In the genomic region with DNA sequence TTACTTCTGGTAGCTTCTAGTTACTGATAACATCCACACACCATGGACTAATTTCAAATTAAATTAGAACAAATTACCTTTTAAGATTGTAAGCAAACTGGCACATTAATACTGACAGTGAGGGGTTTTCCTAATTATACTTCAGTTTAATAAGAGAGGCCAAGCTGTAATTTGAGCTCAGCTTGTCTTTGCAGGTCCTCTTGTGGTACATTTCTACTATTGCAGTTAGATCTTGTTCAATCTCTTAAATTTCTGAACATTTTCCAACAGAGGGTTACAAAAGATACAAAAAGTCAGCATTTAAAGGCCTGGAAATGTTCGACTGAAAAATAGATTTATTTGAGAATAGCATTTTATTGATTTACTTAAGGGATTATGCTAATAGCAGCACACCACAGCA, we compare ENCODE assay signal across 27 mouse cellular contexts. TPM values are rescaled to one million over a fixed set of nuclear protein-coding genes. Genes with fewer than 3 reads are reported as not detected.
DNase-seq lines count a peak whose midpoint lies in the region; ATAC-seq and TF ChIP-seq lines count a peak whose summit lies in the region.
"Had no signal": no experiment of that assay in that cellular context is flagged by ENCODE, and none has a peak within 500 bp of the region (broad histone marks: within the 10 kb centered on the region; RNA-seq: fewer than 3 reads in every experiment).

No protein-coding gene starts in this region.

- H3K4me1 ChIP-seq in kidney, postnatal 0 days (replicated peaks; ENCODE audit: insufficient read depth, low read length), result no peaks in the 10 kb centered on the region
- H3K4me1 ChIP-seq in kidney, embryonic 15.5 days, result no peaks in the 10 kb centered on the region
- H3K4me1 ChIP-seq in lung, embryonic 14.5 days (ENCODE audit: insufficient read depth), result no peaks in the 10 kb centered on the region
- H3K4me1 ChIP-seq in lung, adult 2 months (ENCODE audit: control insufficient read depth, insufficient read depth, low read length), result no peaks in the 10 kb centered on the region
- H3K4me1 ChIP-seq: embryonic facial prominence, embryonic 12.5 days; embryonic facial prominence, embryonic 15.5 days; heart, embryonic 12.5 days; heart, embryonic 15.5 days; hindbrain, embryonic 12.5 days; hindbrain, embryonic 15.5 days; intestine, embryonic 15.5 days had no signal

- H3K4me3 ChIP-seq in kidney, postnatal 0 days (replicated peaks; ENCODE audit: low read depth, low read length), result no peak overlapping the region
- no peak overlapping the region for H3K4me3 ChIP-seq in kidney, embryonic 15.5 days (replicated peaks)
- H3K4me3 ChIP-seq in lung, embryonic 14.5 days (ENCODE audit: low read depth, low read length), result no peak overlapping the region
- H3K4me3 ChIP-seq in lung, adult 2 months (replicated peaks; ENCODE audit: extremely low read depth, low read depth, low read length), result no peak overlapping the region
- H3K4me3 ChIP-seq: embryonic facial prominence, embryonic 12.5 days; embryonic facial prominence, embryonic 15.5 days; forebrain, embryonic 15.5 days; gastrocnemius, adult 2 months; heart, embryonic 12.5 days; heart, embryonic 15.5 days; hindbrain, embryonic 12.5 days; hindbrain, embryonic 15.5 days; intestine, embryonic 15.5 days had no signal

- no peaks in the 10 kb centered on the region for H3K36me3 ChIP-seq in kidney, postnatal 0 days (ENCODE audit: insufficient read depth, low read length)
- no peaks in the 10 kb centered on the region for H3K36me3 ChIP-seq in kidney, embryonic 15.5 days
- H3K36me3 ChIP-seq in lung, embryonic 14.5 days (ENCODE audit: insufficient read depth), result no peaks in the 10 kb centered on the region
- H3K36me3 ChIP-seq: embryonic facial prominence, embryonic 12.5 days; embryonic facial prominence, embryonic 15.5 days; forebrain, embryonic 15.5 days; heart, embryonic 12.5 days; heart, embryonic 15.5 days; hindbrain, embryonic 12.5 days; hindbrain, embryonic 15.5 days; intestine, embryonic 15.5 days had no signal

- no peak overlapping the region for H3K4me2 ChIP-seq in kidney, postnatal 0 days (ENCODE audit: low read length)
- no peak overlapping the region for H3K4me2 ChIP-seq in kidney, embryonic 15.5 days
- H3K4me2 ChIP-seq in lung, embryonic 14.5 days, result no peak overlapping the region
- H3K4me2 ChIP-seq: embryonic facial prominence, embryonic 12.5 days; embryonic facial prominence, embryonic 15.5 days; forebrain, embryonic 15.5 days; heart, embryonic 12.5 days; heart, embryonic 15.5 days; hindbrain, embryonic 12.5 days; hindbrain, embryonic 15.5 days; intestine, embryonic 15.5 days had no signal

- 70% methylated on average over 1 of the region's 1 CpGs for WGBS in kidney, postnatal 0 days
- WGBS in kidney, embryonic 15.5 days, result 72% methylated on average over 1 of the region's 1 CpGs
- 47% methylated on average over 1 of the region's 1 CpGs for WGBS in lung, embryonic 14.5 days
- WGBS in lung, adult 2 months, result 47% methylated on average over 1 of the region's 1 CpGs

- no peaks in the 10 kb centered on the region for H3K9me3 ChIP-seq in kidney, postnatal 0 days (replicated peaks; ENCODE audit: low read length)
- H3K9me3 ChIP-seq in kidney, embryonic 15.5 days (replicated peaks), result no peaks in the 10 kb centered on the region
- no peaks in the 10 kb centered on the region for H3K9me3 ChIP-seq in lung, embryonic 14.5 days (ENCODE audit: low read depth, low read length)
- H3K9me3 ChIP-seq: embryonic facial prominence, embryonic 12.5 days; embryonic facial prominence, embryonic 15.5 days; forebrain, embryonic 15.5 days; heart, embryonic 12.5 days; heart, embryonic 15.5 days; hindbrain, embryonic 12.5 days; hindbrain, embryonic 15.5 days; intestine, embryonic 15.5 days had no signal

- H3K27me3 ChIP-seq in kidney, postnatal 0 days (ENCODE audit: insufficient read depth, low read length), result no peaks in the 10 kb centered on the region
- H3K27me3 ChIP-seq in kidney, embryonic 15.5 days, result no peaks in the 10 kb centered on the region
- no peaks in the 10 kb centered on the region for H3K27me3 ChIP-seq in lung, embryonic 14.5 days (ENCODE audit: insufficient read depth, low read length)
- H3K27me3 ChIP-seq: embryonic facial prominence, embryonic 12.5 days; embryonic facial prominence, embryonic 15.5 days; forebrain, embryonic 15.5 days; heart, embryonic 12.5 days; heart, embryonic 15.5 days; hindbrain, embryonic 12.5 days; hindbrain, embryonic 15.5 days; intestine, embryonic 15.5 days had no signal

- ATAC-seq in kidney, postnatal 0 days (replicated peaks; ENCODE audit: low FRiP score, low read depth), result no peak
- ATAC-seq in kidney, embryonic 15.5 days (replicated peaks; ENCODE audit: low FRiP score), result no peak
- ATAC-seq in lung, embryonic 14.5 days (ENCODE audit: insufficient read depth), result no peak
- ATAC-seq in frontal cortex, adult (ENCODE audit: low TSS enrichment), result no peak
- ATAC-seq: activated CD4-positive, CD25-positive, alpha-beta regulatory T cell, adult 4 months; CD4-positive, CD25-positive, alpha-beta regulatory T cell, adult 4 months; forebrain, embryonic 15.5 days; intestine, embryonic 15.5 days had no signal

- peak; percentile 19; the same call in 1 of the 2 replicates for TF ChIP-seq CTCF in kidney, postnatal 0 days (IDR thresholded peaks at IDR 0.05; ENCODE audit: low read depth)
- no peak for TF ChIP-seq CTCF in lung, embryonic 14.5 days (IDR thresholded peaks at IDR 0.05; ENCODE audit: low read depth)
- no peak for TF ChIP-seq CTCF in lung, adult 2 months (IDR thresholded peaks at IDR 0.05; ENCODE audit: insufficient read depth, low read length)

- no peak for TF ChIP-seq POLR2A in lung, adult 2 months (IDR thresholded peaks at IDR 0.05; ENCODE audit: borderline replicate concordance, extremely low read depth, low read depth, low read length)

- peak; percentile 6 for DNase-seq in kidney, postnatal 0 days (ENCODE audit: low spot score)
- DNase-seq in lung, embryonic 14.5 days, result peak; percentile 1
- no peak for DNase-seq in lung, adult 2 months
- DNase-seq in adipocyte (ENCODE audit: low spot score), result peak; percentile 40
- DNase-seq: adrenal gland, postnatal 10 days; adrenal gland, postnatal 36 days; cerebellum, adult 11 months; cerebellum, adult 2 months; cerebellum, adult 9-11 months; cerebellum, postnatal 25 days; gastrocnemius, adult 2 months; gastrocnemius, postnatal 14 days; heart, adult 18-20 months; heart, postnatal 10 days; heart, postnatal 36 days had no signal

- no peak overlapping the region for H3K9ac ChIP-seq in kidney, postnatal 0 days (ENCODE audit: low read depth, low read length)
- no peak overlapping the region for H3K9ac ChIP-seq in kidney, embryonic 15.5 days
- H3K9ac ChIP-seq in lung, embryonic 14.5 days, result no peak overlapping the region
- H3K9ac ChIP-seq: embryonic facial prominence, embryonic 12.5 days; embryonic facial prominence, embryonic 15.5 days; forebrain, embryonic 15.5 days; heart, embryonic 12.5 days; heart, embryonic 15.5 days; hindbrain, embryonic 12.5 days; hindbrain, embryonic 15.5 days; intestine, embryonic 15.5 days had no signal

- H3K27ac ChIP-seq in kidney, postnatal 0 days, result no peak overlapping the region
- no peak overlapping the region for H3K27ac ChIP-seq in kidney, embryonic 15.5 days
- no peak overlapping the region for H3K27ac ChIP-seq in lung, embryonic 14.5 days (ENCODE audit: low read depth)
- H3K27ac ChIP-seq: embryonic facial prominence, embryonic 12.5 days; embryonic facial prominence, embryonic 15.5 days; forebrain, embryonic 15.5 days; gastrocnemius, adult 2 months; heart, embryonic 15.5 days; hindbrain, embryonic 12.5 days; hindbrain, embryonic 15.5 days; intestine, embryonic 15.5 days had no signal

RNA-seq across cellular contexts. Expression of a gene that starts 36.7 kb away (rescaled TPM):
- 34.6 and 37.3 TPM in 2 replicates for polyA plus RNA-seq in kidney, postnatal 0 days (2015; fragmentation: Nextera tagmentation; extraction: Ambion mirVana)
- polyA plus RNA-seq in kidney, embryonic 15.5 days (2015; fragmentation: Nextera tagmentation; extraction: Ambion mirVana), result 57.0 and 60.6 TPM in 2 replicates
- 61.3 and 62.6 TPM in 2 replicates for polyA plus RNA-seq in lung, embryonic 14.5 days (2014; fragmentation: Nextera tagmentation; extraction: Ambion mirVana)
- 3.9 and 6.0 TPM in 2 replicates for polyA plus RNA-seq in lung, adult 2 months (2012; rRNA removed)
